Mouse (Mus musculus): ENCODE results near the gene 1700001K19Rik.

- TF ChIP-seq CTCF (IDR thresholded peaks at IDR 0.05; ENCODE audit: insufficient read depth, low read length) = no peak
- no peak for TF ChIP-seq POLR2A (IDR thresholded peaks at IDR 0.05; ENCODE audit: borderline replicate concordance, extremely low read depth, low read depth, low read length)
These were observed at the start of gene 1700001K19Rik for GRCm38 (mm10) chr12:110682561-110683299.

Measured in lung, adult 2 months (tissue).